Comparison of ENCODE assay signal across 8 mouse cellular contexts in the genomic region with DNA sequence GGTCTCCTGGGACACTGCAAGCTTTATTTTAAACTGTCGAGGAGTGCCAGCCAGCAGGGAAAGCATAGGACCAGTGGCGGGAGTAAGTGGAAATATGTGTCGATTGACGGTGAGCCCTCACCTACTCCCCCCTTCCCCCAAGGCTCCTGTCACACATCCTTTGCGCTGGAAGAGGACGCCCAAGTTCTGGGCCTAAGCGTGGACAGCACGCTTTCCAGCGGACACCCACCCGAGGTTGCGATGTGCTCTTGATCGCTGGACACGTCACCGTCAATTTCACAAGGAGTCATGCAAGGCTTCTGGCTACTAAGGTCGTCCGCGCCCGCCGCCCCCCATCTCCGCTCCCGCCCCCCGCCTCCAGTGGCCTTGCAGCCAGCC. TPM values are rescaled to one million over a fixed set of nuclear protein-coding genes. Genes with fewer than 3 reads are reported as not detected.
A peak's percentile ranks its signal among the peaks of the same experiment; 100 is the strongest.
DNase-seq lines count a peak whose midpoint lies in the region; ATAC-seq and TF ChIP-seq lines count a peak whose summit lies in the region.

No protein-coding gene starts in this region.

- H3K27ac ChIP-seq in liver, embryonic 11.5 days (ENCODE audit: low read depth, low read length), result no peak overlapping the region
- H3K27ac ChIP-seq in stomach, postnatal 0 days (replicated peaks), result no peak overlapping the region

- TF ChIP-seq EP300 in stomach, postnatal 0 days (optimal IDR thresholded peaks at IDR 0.05), result no peak

- no peaks in the 10 kb centered on the region for H3K36me3 ChIP-seq in megakaryocyte, embryonic 14.5 days (replicated peaks; ENCODE audit: low read length)
- H3K36me3 ChIP-seq in liver, embryonic 11.5 days (ENCODE audit: control insufficient read depth, insufficient read depth, low read length), result no peaks in the 10 kb centered on the region
- H3K36me3 ChIP-seq in stomach, postnatal 0 days (ENCODE audit: control insufficient read depth, insufficient read depth, low read length), result no peaks in the 10 kb centered on the region

- no peak for TF ChIP-seq CTCF in stomach, postnatal 0 days (IDR thresholded peaks at IDR 0.05; ENCODE audit: low read depth)

- peaks cover 15% of the 10 kb centered on the region for H3K4me1 ChIP-seq in megakaryocyte, embryonic 14.5 days
- no peaks in the 10 kb centered on the region for H3K4me1 ChIP-seq in liver, embryonic 11.5 days (replicated peaks; ENCODE audit: control insufficient read depth, insufficient read depth, low read length)
- H3K4me1 ChIP-seq in stomach, postnatal 0 days (replicated peaks; ENCODE audit: control insufficient read depth, insufficient read depth), result no peaks in the 10 kb centered on the region

- no peaks in the 10 kb centered on the region for H3K9me3 ChIP-seq in megakaryocyte, embryonic 14.5 days
- H3K9me3 ChIP-seq in liver, embryonic 11.5 days (ENCODE audit: control insufficient read depth, low read length), result no peaks in the 10 kb centered on the region
- H3K9me3 ChIP-seq in stomach, postnatal 0 days (ENCODE audit: control insufficient read depth, low read length), result no peaks in the 10 kb centered on the region

- WGBS in liver, embryonic 11.5 days, result 3% methylated on average over 22 of the region's 22 CpGs
- 1% methylated on average over 22 of the region's 22 CpGs for WGBS in stomach, postnatal 0 days

- peak; percentile 12 for DNase-seq in adrenal gland, postnatal 10 days
- no peak for DNase-seq in adrenal gland, postnatal 36 days
- DNase-seq in liver, embryonic 11.5 days (ENCODE audit: low spot score), result no peak
- no peak for DNase-seq in stomach, postnatal 0 days (ENCODE audit: low spot score)
- DNase-seq in left cerebral cortex, adult 9 months (ENCODE audit: low spot score in 2 of 2), result no peak

- ATAC-seq in megakaryocyte, adult 5-6 weeks (ENCODE audit: poor library complexity, severe bottlenecking), result no peak
- no peak for ATAC-seq in liver, embryonic 11.5 days (replicated peaks; ENCODE audit: low FRiP score)
- no peak for ATAC-seq in stomach, postnatal 0 days (ENCODE audit: low FRiP score, low TSS enrichment)
- ATAC-seq in inflammation-experienced regulatory T-cells, adult 6 months, result no peak

- H3K9ac ChIP-seq in liver, embryonic 11.5 days (ENCODE audit: low read depth, low read length), result peak overlapping the region; percentile 37
- 0 out of 2 replicates have a peak overlapping the region, but pooled peaks have one; percentile 18 for H3K9ac ChIP-seq in stomach, postnatal 0 days (ENCODE audit: low read length)

- H3K4me3 ChIP-seq in megakaryocyte, embryonic 14.5 days (replicated peaks), result peak overlapping the region; percentile 80
- peak overlapping the region; percentile 62 for H3K4me3 ChIP-seq in liver, embryonic 11.5 days (ENCODE audit: low read depth, low read length)
- peak overlapping the region; percentile 49 for H3K4me3 ChIP-seq in stomach, postnatal 0 days (ENCODE audit: low read depth, low read length)

- H3K27me3 ChIP-seq in megakaryocyte, embryonic 14.5 days (replicated peaks), result peaks cover 93% of the 10 kb centered on the region
- H3K27me3 ChIP-seq in liver, embryonic 11.5 days (replicated peaks; ENCODE audit: control insufficient read depth, insufficient read depth, low read length), result peaks cover 69% of the 10 kb centered on the region
- H3K27me3 ChIP-seq in stomach, postnatal 0 days (ENCODE audit: control insufficient read depth, insufficient read depth, low read length), result peaks cover 10% of the 10 kb centered on the region; the same call in 1 of the 2 replicates

- H3K4me2 ChIP-seq in liver, embryonic 11.5 days, result peak overlapping the region; percentile 74
- peak overlapping the region; percentile 77 for H3K4me2 ChIP-seq in stomach, postnatal 0 days (replicated peaks; ENCODE audit: low read depth)

RNA-seq across cellular contexts. Expression of a gene that starts 0.3 kb away (rescaled TPM):
- 10 to 100 TPM; 53.1 to 70.4 TPM for total RNA-seq in adrenal gland, postnatal 10 days (2021)
- total RNA-seq in adrenal gland, postnatal 36 days (2021), result 10 to 100 TPM; 40.7 to 45.5 TPM
- polyA plus RNA-seq in megakaryocyte, embryonic 14.5 days (2012; ENCODE audit: insufficient read depth, low replicate concordance), result 44.5 and 95.5 TPM in 2 replicates
- total RNA-seq in megakaryocyte, adult 5-6 weeks (2015), result 39.5 and 48.5 TPM in 2 replicates
- total RNA-seq in megakaryocyte, adult 5-6 weeks (2017), result 25.0 and 27.0 TPM in 2 replicates
- polyA plus RNA-seq in liver, embryonic 11.5 days (2014; fragmentation: Nextera tagmentation; extraction: Ambion mirVana), result 30.1 and 31.1 TPM in 2 replicates
- polyA plus RNA-seq in stomach, postnatal 0 days (2015; fragmentation: Nextera tagmentation; extraction: Ambion mirVana), result 12.6 and 13.7 TPM in 2 replicates
- polyA plus RNA-seq in inflammation-experienced regulatory T-cells, adult 6 months (2017; shearing (Covaris generic)), result 10 to 100 TPM; 23.6 to 35.3 (median 32.0) TPM

RNA-seq across cellular contexts. Expression of a gene that starts 26.4 kb away (rescaled TPM):
- not detected for total RNA-seq in adrenal gland, postnatal 10 days (2021)
- not detected for total RNA-seq in adrenal gland, postnatal 36 days (2021)
- not detected in 2 replicates for polyA plus RNA-seq in megakaryocyte, embryonic 14.5 days (2012; ENCODE audit: insufficient read depth, low replicate concordance)
- not detected in 2 replicates for total RNA-seq in megakaryocyte, adult 5-6 weeks (2015)
- total RNA-seq in megakaryocyte, adult 5-6 weeks (2017), result not detected in 2 replicates
- not detected in 2 replicates for polyA plus RNA-seq in liver, embryonic 11.5 days (2014; fragmentation: Nextera tagmentation; extraction: Ambion mirVana)
- polyA plus RNA-seq in stomach, postnatal 0 days (2015; fragmentation: Nextera tagmentation; extraction: Ambion mirVana), result not detected in 2 replicates
- not detected for polyA plus RNA-seq in inflammation-experienced regulatory T-cells, adult 6 months (2017; shearing (Covaris generic))
